Mouse (Mus musculus) neutrophil, adult 65 days (primary cell): ENCODE data around the gene Scgb2a2. TPM values are rescaled to one million over a fixed set of nuclear protein-coding genes. Genes with fewer than 3 reads are reported as not detected.

ENCODE experiments used
- total RNA-seq: library from RNA; stranded (reverse); gene quantifications from 2 replicates; pipeline ENCODE4 v1.2.4, GENCODE M21; 2023

Scgb2a2 gene
- not detected in 2 replicates for total RNA-seq

DNA sequence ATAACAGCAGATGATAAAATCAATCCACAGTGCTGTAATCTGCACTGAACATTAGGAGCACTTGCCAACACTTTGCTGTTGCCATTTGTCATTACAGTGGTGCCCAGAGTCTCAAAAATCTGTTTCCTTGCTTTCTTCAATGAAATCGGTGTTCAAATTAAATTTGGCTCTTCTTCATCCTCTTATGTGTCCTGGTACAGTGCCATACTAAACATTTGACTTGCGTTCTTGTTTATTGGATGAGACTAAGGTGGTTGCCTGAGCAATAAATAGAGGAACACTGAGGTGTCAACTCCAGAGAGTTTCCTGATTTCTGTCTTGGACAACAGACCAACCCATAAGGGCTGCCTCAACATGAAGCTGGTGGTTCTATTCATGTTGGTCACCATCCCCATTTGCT is at the start of gene Scgb2a2:
Gene Scgb2a2 (plus strand): TSS at position 301 of the 400 bp plus-strand sequence.

DNA sequence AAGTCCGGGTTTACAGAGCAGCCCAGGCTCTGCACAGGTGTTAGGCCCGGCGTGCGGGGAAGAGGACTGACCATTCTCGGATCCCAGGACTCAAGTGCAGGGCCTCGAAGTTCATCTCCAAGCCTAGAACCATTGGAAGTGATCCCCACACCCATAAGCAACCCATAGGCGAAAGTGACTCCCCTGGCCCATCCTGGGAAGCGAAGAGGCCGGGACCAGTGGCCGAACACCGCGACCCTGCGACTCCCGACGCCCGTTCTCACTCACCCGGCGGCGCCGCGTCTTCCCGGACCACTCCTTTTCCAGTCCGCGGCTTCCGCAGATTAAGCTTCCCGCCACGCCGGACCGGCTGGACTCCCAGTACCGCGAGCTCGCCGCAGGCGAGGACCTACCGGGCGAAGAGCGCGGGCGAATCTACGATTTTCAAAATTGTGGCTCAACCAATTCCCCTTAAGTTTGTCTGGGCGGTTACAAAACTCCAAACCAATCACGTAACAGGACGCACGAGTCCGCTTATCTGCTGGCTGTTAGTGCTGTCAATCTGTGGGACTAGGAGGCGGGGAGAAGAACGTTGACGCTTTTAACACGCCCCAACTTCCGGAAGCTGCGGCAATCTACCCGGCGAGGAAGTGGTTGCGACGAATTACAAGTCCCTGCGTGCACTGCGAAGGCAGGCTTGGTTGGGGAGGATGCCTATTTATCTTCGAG is 51.9 kb downstream of the Scgb2a2 start, which contains the start of gene Incenp:
Gene Incenp (minus strand): TSS at position 480 of the 708 bp plus-strand sequence.

Other genes starting within 250 kb of the Scgb2a2 start
- 185 and 345 TPM in 2 replicates for gene Incenp, start 52.0 kb downstream of the Scgb2a2 start, total RNA-seq
- gene Fth1, start 133.0 kb downstream of the Scgb2a2 start, total RNA-seq = 3,803 and 3,855 TPM in 2 replicates
- not detected in 2 replicates for gene Best1, start 154.1 kb downstream of the Scgb2a2 start, total RNA-seq
- 1.3 and 2.1 TPM in 2 replicates for gene Rab3il1, start 154.1 kb downstream of the Scgb2a2 start, total RNA-seq
- 1.7 and 2.1 TPM in 2 replicates for gene Fads3, start 194.0 kb downstream of the Scgb2a2 start, total RNA-seq